Mouse (Mus musculus): ENCODE data around the gene Sbf2. TPM values are rescaled to one million over a fixed set of nuclear protein-coding genes. Genes with fewer than 3 reads are reported as not detected.

Sbf2 gene
- polyA plus RNA-seq, 1 experiment from 2014 or later: 30.8 TPM

Other genes with a start within 250 kb of the Sbf2 start
- gene Adm, start 12.7 kb upstream of the Sbf2 start, polyA plus RNA-seq (2015; fragmentation: Nextera tagmentation; extraction: Ambion mirVana): 18.4 and 20.5 TPM in 2 replicates
- 8.0 and 9.3 TPM in 2 replicates for gene Ampd3, start 153.3 kb upstream of the Sbf2 start, polyA plus RNA-seq (2015; fragmentation: Nextera tagmentation; extraction: Ambion mirVana)
- gene Rnf141, start 229.5 kb upstream of the Sbf2 start, polyA plus RNA-seq (2015; fragmentation: Nextera tagmentation; extraction: Ambion mirVana): 30.0 and 31.0 TPM in 2 replicates
- gene Lyve1, start 248.3 kb upstream of the Sbf2 start, polyA plus RNA-seq (2015; fragmentation: Nextera tagmentation; extraction: Ambion mirVana): 11.9 and 13.2 TPM in 2 replicates

All from heart, embryonic 15.5 days (tissue).